Mouse (Mus musculus): ENCODE results near the gene Cacna2d3. TPM values are rescaled to one million over a fixed set of nuclear protein-coding genes. Genes with fewer than 3 reads are reported as not detected.
A peak's percentile ranks its signal among the peaks of the same experiment; 100 is the strongest.

The Cacna2d3 gene
- total and polyA plus RNA-seq, 2 experiments from 2014 or later = 0.19 TPM; not detected in 1

DNA sequence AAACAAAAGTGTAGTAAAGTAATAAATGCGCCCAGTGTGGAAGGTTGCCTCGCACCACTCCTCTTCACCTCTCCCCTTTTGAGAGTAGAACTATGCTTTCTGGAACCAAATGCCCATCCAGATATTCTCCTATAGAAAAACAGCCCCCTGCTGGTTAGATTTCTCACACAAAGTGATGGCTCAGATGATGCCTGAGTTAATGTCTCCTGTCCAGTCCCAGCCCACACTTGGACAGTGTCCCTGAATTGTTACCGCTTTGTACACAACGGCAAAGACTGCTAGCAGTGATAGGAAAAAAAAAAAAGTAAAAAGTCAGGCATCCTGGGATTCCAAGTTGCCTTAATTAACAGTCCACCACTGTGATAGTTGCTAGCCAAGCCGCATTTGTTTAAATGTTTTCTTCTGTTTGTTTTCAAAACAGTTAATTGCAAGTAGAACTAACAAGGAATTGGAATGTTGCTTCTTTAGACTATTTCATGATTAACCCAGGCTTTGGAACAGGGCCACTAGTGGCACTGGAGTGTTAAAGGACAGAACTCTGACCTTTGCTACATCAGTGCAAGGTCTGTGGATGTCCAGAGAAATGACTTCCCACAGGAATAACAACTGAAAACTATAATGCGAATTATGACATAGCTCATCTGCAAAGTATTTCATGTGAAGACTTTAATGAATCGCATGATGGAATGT lies 733.3 kb downstream of the Cacna2d3 start:
- Histone ChIP-seq H3K4me2 (ENCODE audit: low read depth, low read length) (no peak overlapping the region), H3K9ac (replicated peaks; ENCODE audit: low read depth, low read length) (no peak overlapping the region), H3K27ac (ENCODE audit: low read depth) (no peak overlapping the region), H3K9me3 (replicated peaks; ENCODE audit: control insufficient read depth, low read length) (no peaks in the 10 kb centered on the region), H3K36me3 (replicated peaks; ENCODE audit: control insufficient read depth, insufficient read depth, low read length) (no peaks in the 10 kb centered on the region), H3K27me3 (ENCODE audit: control insufficient read depth, insufficient read depth, low read length) (no peaks in the 10 kb centered on the region), H3K4me1 (ENCODE audit: control insufficient read depth, insufficient read depth) (no peaks in the 10 kb centered on the region), H3K4me3 (ENCODE audit: low read depth, low read length) (no peak overlapping the region)
- WGBS = 71% methylated on average over 7 of the region's 7 CpGs
- no peak for ATAC-seq (ENCODE audit: insufficient read depth, low read depth)
- no peak for DNase-seq (ENCODE audit: low spot score)
- TF ChIP-seq CTCF (IDR thresholded peaks at IDR 0.05; ENCODE audit: low read depth) (no peak), EP300 (IDR thresholded peaks at IDR 0.05; ENCODE audit: low read depth) (no peak)

DNA sequence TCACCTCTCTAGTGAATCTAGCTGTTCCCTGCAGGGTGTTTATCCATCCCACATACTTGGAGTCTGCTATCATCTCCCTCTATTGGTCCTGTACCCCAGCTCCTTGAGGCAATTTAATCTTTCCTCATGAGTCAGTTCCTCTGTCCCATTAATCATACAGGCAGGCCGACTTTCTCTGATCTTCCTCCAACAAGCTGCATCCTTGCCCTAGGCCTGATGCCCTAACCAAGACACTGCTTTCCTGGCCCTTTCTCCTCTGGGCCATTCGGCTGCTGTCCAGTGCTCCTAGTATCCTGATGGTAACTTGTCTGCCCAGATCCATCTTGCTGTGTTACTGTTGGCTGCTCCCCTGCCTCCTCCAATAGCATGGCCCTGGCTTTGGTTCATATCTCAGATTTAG lies 737.4 kb downstream of the Cacna2d3 start:
- H3K27ac ChIP-seq (ENCODE audit: low read depth) = no peak overlapping the region
- no peak overlapping the region for H3K9ac ChIP-seq (replicated peaks; ENCODE audit: low read depth, low read length)
- no peaks in the 10 kb centered on the region for H3K4me1 ChIP-seq (ENCODE audit: control insufficient read depth, insufficient read depth)
- H3K4me2 ChIP-seq (ENCODE audit: low read depth, low read length) = no peak overlapping the region
- no peaks in the 10 kb centered on the region for H3K9me3 ChIP-seq (replicated peaks; ENCODE audit: control insufficient read depth, low read length)
- TF ChIP-seq CTCF (IDR thresholded peaks at IDR 0.05; ENCODE audit: low read depth) (no peak), EP300 (IDR thresholded peaks at IDR 0.05; ENCODE audit: low read depth) (no peak)
- no peak overlapping the region for H3K4me3 ChIP-seq (ENCODE audit: low read depth, low read length)
- 73% methylated on average over 2 of the region's 2 CpGs for WGBS
- no peaks in the 10 kb centered on the region for H3K27me3 ChIP-seq (ENCODE audit: control insufficient read depth, insufficient read depth, low read length)
- no peaks in the 10 kb centered on the region for H3K36me3 ChIP-seq (replicated peaks; ENCODE audit: control insufficient read depth, insufficient read depth, low read length)
- ATAC-seq (ENCODE audit: insufficient read depth, low read depth) (no peak), DNase-seq (ENCODE audit: low spot score) (no peak)

DNA sequence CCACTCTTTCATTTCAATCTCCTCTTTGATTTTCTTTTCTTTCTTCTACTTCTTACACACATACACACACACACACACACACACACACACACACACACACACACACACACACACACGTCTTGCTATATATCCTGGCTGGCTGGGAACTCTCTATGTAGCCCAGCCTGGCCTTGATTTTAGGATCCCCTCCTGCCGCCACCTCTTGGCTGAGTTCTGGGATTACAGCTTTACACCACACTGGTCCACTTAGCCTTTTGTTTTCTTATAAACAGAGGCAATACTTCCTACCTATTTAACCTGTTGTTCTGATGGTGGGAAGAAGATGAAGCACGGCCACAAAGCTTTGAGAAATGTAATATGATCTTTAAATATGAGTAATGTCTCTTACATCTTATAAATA lies 741.2 kb downstream of the Cacna2d3 start:
- 55% methylated on average over 3 of the region's 3 CpGs for WGBS
- DNase-seq (ENCODE audit: low spot score) = no peak

DNA sequence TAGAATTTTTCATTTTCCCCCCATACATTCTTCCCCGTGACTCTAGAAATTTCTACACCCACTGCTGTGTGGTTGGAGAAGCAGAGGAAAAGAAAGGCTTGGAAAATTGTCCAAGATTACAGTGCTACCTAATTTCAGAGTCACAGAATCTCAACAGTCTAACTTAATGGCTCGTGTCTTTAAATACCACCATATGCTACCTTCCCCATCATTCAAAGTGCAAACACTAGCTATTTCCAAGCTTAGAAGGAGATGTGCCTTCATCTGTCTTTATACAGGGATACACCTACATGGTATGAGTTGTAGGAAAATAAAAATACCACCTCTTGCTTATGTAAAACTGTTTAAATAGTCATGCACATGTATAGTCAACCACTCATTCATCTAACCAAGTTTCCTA lies 742.4 kb downstream of the Cacna2d3 start:
- no peak overlapping the region for H3K9ac ChIP-seq (replicated peaks; ENCODE audit: low read depth, low read length)
- H3K4me3 ChIP-seq (ENCODE audit: low read depth, low read length) = no peak overlapping the region
- DNase-seq (ENCODE audit: low spot score) = no peak
- H3K4me1 ChIP-seq (ENCODE audit: control insufficient read depth, insufficient read depth) = no peaks in the 10 kb centered on the region
- ATAC-seq (ENCODE audit: insufficient read depth, low read depth) = no peak
- no peaks in the 10 kb centered on the region for H3K27me3 ChIP-seq (ENCODE audit: control insufficient read depth, insufficient read depth, low read length)
- no peak overlapping the region for H3K4me2 ChIP-seq (ENCODE audit: low read depth, low read length)
- H3K9me3 ChIP-seq (replicated peaks; ENCODE audit: control insufficient read depth, low read length) = no peaks in the 10 kb centered on the region
- no peak overlapping the region for H3K27ac ChIP-seq (ENCODE audit: low read depth)
- TF ChIP-seq CTCF (IDR thresholded peaks at IDR 0.05; ENCODE audit: low read depth) (no peak), EP300 (IDR thresholded peaks at IDR 0.05; ENCODE audit: low read depth) (no peak)
- 85% methylated on average over 2 of the region's 2 CpGs for whole genome bisulfite sequencing
- H3K36me3 ChIP-seq (replicated peaks; ENCODE audit: control insufficient read depth, insufficient read depth, low read length) = no peaks in the 10 kb centered on the region

More for the DNA sequence above, 741.2 kb downstream of the Cacna2d3 start:
- H3K36me3 ChIP-seq (replicated peaks; ENCODE audit: control insufficient read depth, insufficient read depth, low read length) = no peaks in the 10 kb centered on the region
- ATAC-seq (ENCODE audit: insufficient read depth, low read depth) = no peak
- no peaks in the 10 kb centered on the region for H3K9me3 ChIP-seq (replicated peaks; ENCODE audit: control insufficient read depth, low read length)
- no peak overlapping the region for H3K9ac ChIP-seq (replicated peaks; ENCODE audit: low read depth, low read length)
- H3K27ac ChIP-seq (ENCODE audit: low read depth) = no peak overlapping the region
- TF ChIP-seq CTCF (IDR thresholded peaks at IDR 0.05; ENCODE audit: low read depth) (peak; percentile 28; the same call in 1 of the 2 replicates), EP300 (IDR thresholded peaks at IDR 0.05; ENCODE audit: low read depth) (no peak)
- H3K4me1 ChIP-seq (ENCODE audit: control insufficient read depth, insufficient read depth) = no peaks in the 10 kb centered on the region
- H3K4me3 ChIP-seq (ENCODE audit: low read depth, low read length) = no peak overlapping the region
- no peak overlapping the region for H3K4me2 ChIP-seq (ENCODE audit: low read depth, low read length)
- H3K27me3 ChIP-seq (ENCODE audit: control insufficient read depth, insufficient read depth, low read length) = no peaks in the 10 kb centered on the region

DNA sequence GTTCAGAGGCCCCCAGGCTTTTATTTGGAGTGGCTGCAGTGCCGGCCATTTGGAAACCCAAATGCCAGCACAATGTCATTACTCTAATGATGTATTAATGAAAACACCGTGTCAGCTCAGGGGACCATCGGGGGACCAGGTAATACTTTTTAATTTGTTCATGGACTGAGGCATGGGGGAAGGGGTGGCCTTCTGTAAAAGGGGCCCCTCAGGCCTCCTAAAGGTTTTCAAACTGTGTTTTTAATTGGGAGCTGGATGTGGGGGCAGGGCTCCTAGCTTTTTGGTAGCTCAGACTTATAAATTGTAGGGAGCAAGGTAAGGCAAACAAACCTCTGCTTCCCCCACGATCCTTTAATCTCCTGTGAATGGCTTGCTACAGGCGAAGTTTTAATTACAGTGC lies 749.0 kb downstream of the Cacna2d3 start:
- Histone ChIP-seq H3K27ac (ENCODE audit: low read depth) (no peak overlapping the region), H3K4me3 (ENCODE audit: low read depth, low read length) (no peak overlapping the region), H3K4me1 (ENCODE audit: control insufficient read depth, insufficient read depth) (no peaks in the 10 kb centered on the region), H3K9me3 (replicated peaks; ENCODE audit: control insufficient read depth, low read length) (no peaks in the 10 kb centered on the region), H3K9ac (replicated peaks; ENCODE audit: low read depth, low read length) (no peak overlapping the region), H3K4me2 (ENCODE audit: low read depth, low read length) (no peak overlapping the region), H3K36me3 (replicated peaks; ENCODE audit: control insufficient read depth, insufficient read depth, low read length) (no peaks in the 10 kb centered on the region), H3K27me3 (ENCODE audit: control insufficient read depth, insufficient read depth, low read length) (no peaks in the 10 kb centered on the region)
- TF ChIP-seq EP300 (IDR thresholded peaks at IDR 0.05; ENCODE audit: low read depth) (no peak), CTCF (IDR thresholded peaks at IDR 0.05; ENCODE audit: low read depth) (no peak)
- DNase-seq (ENCODE audit: low spot score) (no peak), ATAC-seq (ENCODE audit: insufficient read depth, low read depth) (no peak)
- 69% methylated on average over 5 of the region's 5 CpGs for WGBS

GRCm38 (mm10) chr14:28969247-28969646 lies 752.4 kb downstream of the Cacna2d3 start:
- Histone ChIP-seq H3K27ac (ENCODE audit: low read depth) (no peak overlapping the region), H3K4me3 (ENCODE audit: low read depth, low read length) (no peak overlapping the region), H3K4me2 (ENCODE audit: low read depth, low read length) (no peak overlapping the region), H3K9me3 (replicated peaks; ENCODE audit: control insufficient read depth, low read length) (no peaks in the 10 kb centered on the region), H3K9ac (replicated peaks; ENCODE audit: low read depth, low read length) (no peak overlapping the region), H3K4me1 (ENCODE audit: control insufficient read depth, insufficient read depth) (no peaks in the 10 kb centered on the region), H3K36me3 (replicated peaks; ENCODE audit: control insufficient read depth, insufficient read depth, low read length) (no peaks in the 10 kb centered on the region), H3K27me3 (ENCODE audit: control insufficient read depth, insufficient read depth, low read length) (no peaks in the 10 kb centered on the region)
- ATAC-seq (ENCODE audit: insufficient read depth, low read depth) = no peak
- no peak for TF ChIP-seq EP300 (IDR thresholded peaks at IDR 0.05; ENCODE audit: low read depth)
- TF ChIP-seq CTCF (IDR thresholded peaks at IDR 0.05; ENCODE audit: low read depth) = no peak
- WGBS = 92% methylated on average over 4 of the region's 4 CpGs
- no peak for DNase-seq (ENCODE audit: low spot score)

All from heart, postnatal 0 days (tissue).